Mouse (Mus musculus) midbrain, embryonic 11.5 days (tissue): ENCODE measurements around the gene Hnrnpu. TPM values are rescaled to one million over a fixed set of nuclear protein-coding genes. Genes with fewer than 3 reads are reported as not detected.
A peak's percentile ranks its signal among the peaks of the same experiment; 100 is the strongest.

Experiments
- ATAC-seq: fragments of 200-750 bp; cut with Nextera tagmentation; 2 replicates; pipeline ENCODE4 v1.8.0; 2017; ENCODE audit warnings: moderate TSS enrichment, moderate library complexity; ENCODE audit not compliant: low FRiP score
- DNase-seq: peaks from one replicate; pipeline ENCODE4 v3.0.0; 2015; ENCODE audit warnings: low spot score; ENCODE audit errors: missing footprints
- H3K27ac ChIP-seq: fragments of 300-500 bp; sonication (generic); 2 replicates; pipeline ENCODE4 v1.5.1; 2014; ENCODE audit warnings: low read depth, low read length
- H3K27me3 ChIP-seq: fragments of 300-500 bp; sonication (generic); 2 replicates; pipeline ENCODE4 v1.6.1; 2014; ENCODE audit warnings: mild to moderate bottlenecking, low read length, moderate library complexity, mixed read lengths; ENCODE audit not compliant: control insufficient read depth, insufficient read depth
- H3K36me3 ChIP-seq: fragments of 300-500 bp; sonication (generic); 2 replicates; pipeline ENCODE4 v1.6.1; 2014; ENCODE audit warnings: mild to moderate bottlenecking, low read length, moderate library complexity, mixed read lengths; ENCODE audit not compliant: control insufficient read depth, insufficient read depth
- H3K4me1 ChIP-seq: fragments of 300-500 bp; sonication (generic); 2 replicates; pipeline ENCODE4 v1.6.1; 2014; ENCODE audit warnings: low read length; ENCODE audit not compliant: control insufficient read depth, insufficient read depth
- H3K4me2 ChIP-seq: fragments of 300-500 bp; sonication (generic); 2 replicates; pipeline ENCODE4 v1.6.1; 2014; ENCODE audit warnings: mild to moderate bottlenecking, moderate library complexity
- H3K4me3 ChIP-seq: fragments of 300-500 bp; sonication (generic); 2 replicates; pipeline ENCODE4 v1.5.1; 2014; ENCODE audit warnings: low read depth, low read length
- H3K9ac ChIP-seq: fragments of 300-500 bp; sonication (generic); 2 replicates; pipeline ENCODE4 v1.6.1; 2014; ENCODE audit warnings: low read length
- H3K9me3 ChIP-seq: fragments of 300-500 bp; sonication (generic); 2 replicates; pipeline ENCODE4 v1.6.1; 2016; ENCODE audit warnings: low read length; ENCODE audit not compliant: control insufficient read depth
- WGBS: fragments of 180-500 bp; shearing (Covaris S2); extraction: QIAGEN DNeasy Blood & Tissue Kit; methylation state at CpG from one replicate; pipeline ENCODE4 v1.1.7; 2014; 5-methylcytosine and 5-hydroxymethylcytosine counted together
- polyA plus RNA-seq: library from polyadenylated mRNA; unstranded; fragments of >200 nt; fragmentation: Nextera tagmentation; extraction: Ambion mirVana; gene quantifications from 2 replicates; pipeline ENCODE4 v1.2.1, GENCODE M21; 2014

Gene Hnrnpu
- polyA plus RNA-seq: 899 and 946 TPM in 2 replicates

DNA sequence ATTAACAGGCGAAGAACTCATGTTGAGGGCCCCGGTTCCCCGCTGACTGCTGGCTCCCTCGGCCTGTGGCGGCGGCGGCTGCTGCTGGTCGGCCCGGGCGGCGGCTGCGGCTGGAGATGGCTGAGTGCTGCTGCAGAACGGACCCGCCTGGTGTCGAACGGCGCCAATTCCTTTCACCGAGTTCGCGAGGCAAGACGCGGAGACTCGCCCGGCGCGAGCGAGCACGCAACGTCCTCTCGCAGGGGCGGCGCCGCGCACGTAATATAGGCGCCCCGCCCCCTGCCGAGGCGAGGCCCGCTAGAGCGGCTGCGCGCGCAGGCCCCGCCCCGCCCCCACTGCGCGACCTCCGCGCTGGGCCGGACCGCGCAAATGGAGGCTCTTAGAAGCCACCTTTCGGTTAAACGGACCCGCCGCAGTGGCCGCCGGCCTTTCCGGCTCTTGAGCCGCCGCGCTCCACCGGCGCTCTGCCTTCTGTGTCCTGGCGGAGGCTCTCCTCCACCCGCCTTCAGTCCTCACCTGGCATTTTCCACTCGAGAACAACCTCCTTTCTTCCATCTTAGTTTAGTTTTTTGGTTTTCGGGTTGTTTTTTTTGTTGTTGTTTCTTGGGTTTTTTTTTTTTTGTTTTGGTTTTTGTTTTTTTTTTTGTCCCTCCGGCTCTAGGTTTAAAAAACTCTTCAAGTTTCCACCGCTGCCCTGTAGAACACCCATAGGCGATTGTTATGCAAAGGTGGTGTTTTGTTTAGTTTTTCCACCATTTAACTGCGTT, at the start of gene Hnrnpu:
Gene Hnrnpu, minus strand, starts transcription at position 247 of the 767 bp plus-strand sequence.
- Histone ChIP-seq H3K27ac (peak within 1 kb of the TSS; percentile 96), H3K4me1 (peaks cover 15% of the 10 kb centered on the region), H3K9me3 (no peaks in the 10 kb centered on the region), H3K36me3 (peaks cover 12% of the 10 kb centered on the region), H3K9ac (peak within 1 kb of the TSS; percentile 100), H3K4me2 (peak within 1 kb of the TSS; percentile 54), H3K27me3 (no peaks in the 10 kb centered on the region), H3K4me3 (peak within 1 kb of the TSS; percentile 93)
- peak; percentile 100 for DNase-seq
- ATAC-seq: peak; percentile 86
- WGBS: under 1% methylated on average over 73 of the region's 73 CpGs

DNA sequence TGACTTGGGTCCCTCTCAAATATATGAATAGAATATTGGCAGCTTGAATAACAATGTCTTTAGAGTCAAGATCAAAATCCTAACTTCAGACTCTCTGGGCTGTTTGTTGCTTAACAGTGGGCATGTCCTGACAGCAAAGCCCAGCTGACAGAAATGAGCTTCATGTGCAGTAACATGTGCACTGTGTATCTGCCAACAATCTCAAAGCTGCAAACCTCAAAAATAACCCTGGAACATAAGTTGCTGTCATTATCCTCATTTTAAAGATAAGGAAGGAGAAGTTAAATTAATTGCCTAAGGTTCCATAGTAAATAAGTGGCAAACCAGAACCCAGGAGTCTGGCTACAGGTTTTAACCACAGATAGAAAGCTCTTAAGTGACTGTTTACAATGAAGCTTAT, 44.6 kb upstream of the Hnrnpu start:
- H3K36me3 ChIP-seq: no peaks in the 10 kb centered on the region
- no peaks in the 10 kb centered on the region for H3K9me3 ChIP-seq
- H3K4me2 ChIP-seq: no peak overlapping the region
- no peaks in the 10 kb centered on the region for H3K27me3 ChIP-seq
- ATAC-seq (no peak), DNase-seq (no peak)
- no peak overlapping the region for H3K27ac ChIP-seq
- H3K4me1 ChIP-seq: no peaks in the 10 kb centered on the region
- H3K9ac ChIP-seq: no peak overlapping the region
- H3K4me3 ChIP-seq: no peak overlapping the region

DNA sequence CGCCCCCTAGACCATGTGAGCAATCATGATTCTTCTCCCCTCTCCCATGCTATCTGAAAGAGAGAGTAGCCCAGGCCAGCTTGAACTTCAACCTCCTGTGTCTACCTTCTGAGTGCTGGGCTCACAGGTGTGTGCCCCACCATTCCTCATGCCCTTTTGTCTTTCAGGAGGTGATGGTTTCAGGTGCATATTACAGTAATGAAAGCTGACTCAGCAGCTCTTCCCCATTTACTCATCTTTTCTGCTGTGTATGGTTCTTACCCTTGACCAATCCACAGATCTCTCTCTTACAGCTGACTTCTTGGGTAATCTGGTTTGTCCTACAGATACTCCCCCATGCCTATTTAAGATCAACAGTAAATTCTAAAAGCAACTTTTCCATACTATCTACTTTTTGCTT, 41.6 kb upstream of the Hnrnpu start:
- DNase-seq: no peak
- Histone ChIP-seq H3K4me3 (no peak overlapping the region), H3K4me1 (no peaks in the 10 kb centered on the region)

DNA sequence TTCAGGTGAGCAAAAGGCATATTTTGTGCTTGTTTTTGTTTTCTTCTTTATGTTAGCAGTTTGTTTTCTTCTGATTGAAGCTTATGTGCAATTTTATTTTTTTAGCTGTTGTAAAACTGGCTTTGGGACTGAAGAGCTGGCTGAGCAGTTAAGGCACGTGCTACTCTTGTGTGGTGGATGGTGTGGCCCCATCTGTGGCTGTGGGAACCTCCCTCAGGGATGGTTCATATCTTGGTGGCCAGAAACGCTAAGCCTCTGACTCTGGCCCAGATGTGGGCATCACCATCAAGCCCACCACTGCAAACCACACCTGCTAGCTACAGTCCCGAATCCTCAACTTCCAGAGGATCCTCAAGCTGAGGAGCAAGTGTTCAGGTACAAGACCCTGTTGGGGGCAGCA, 40.5 kb upstream of the Hnrnpu start:
- H3K36me3 ChIP-seq: no peaks in the 10 kb centered on the region
- H3K4me1 ChIP-seq: no peaks in the 10 kb centered on the region
- H3K4me3 ChIP-seq: no peak overlapping the region
- ATAC-seq: no peak
- no peak overlapping the region for H3K9ac ChIP-seq
- no peak overlapping the region for H3K27ac ChIP-seq
- H3K27me3 ChIP-seq: no peaks in the 10 kb centered on the region
- WGBS: 82% methylated on average over 3 of the region's 3 CpGs
- H3K9me3 ChIP-seq: no peaks in the 10 kb centered on the region
- DNase-seq: no peak
- no peak overlapping the region for H3K4me2 ChIP-seq

More for the DNA sequence above, 41.6 kb upstream of the Hnrnpu start:
- H3K9me3 ChIP-seq: no peaks in the 10 kb centered on the region
- no peak overlapping the region for H3K4me2 ChIP-seq
- H3K36me3 ChIP-seq: no peaks in the 10 kb centered on the region
- H3K27ac ChIP-seq: no peak overlapping the region
- ATAC-seq: no peak
- H3K9ac ChIP-seq: no peak overlapping the region
- WGBS: 87% methylated on average over 1 of the region's 1 CpGs
- H3K27me3 ChIP-seq: no peaks in the 10 kb centered on the region

DNA sequence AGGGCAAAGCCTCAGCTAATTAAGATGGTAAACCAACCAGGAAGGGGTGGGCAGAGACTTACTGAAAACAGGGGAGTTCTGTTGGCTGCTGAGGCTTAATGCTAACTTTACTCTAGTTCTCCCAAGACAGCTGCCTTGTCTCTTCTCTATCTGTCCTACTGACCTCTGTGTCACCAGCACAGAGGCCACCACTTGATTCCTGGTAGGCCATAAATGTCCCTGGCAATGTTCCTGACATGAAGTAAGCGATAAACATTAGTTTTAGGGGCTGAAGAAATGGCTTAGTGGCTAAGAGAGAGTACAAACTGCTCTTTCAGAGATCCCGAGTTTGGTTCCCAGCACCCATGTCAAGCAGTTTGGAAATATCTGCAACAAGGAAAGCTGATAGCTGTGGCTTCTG, 39.3 kb upstream of the Hnrnpu start:
- no peak overlapping the region for H3K4me3 ChIP-seq
- no peaks in the 10 kb centered on the region for H3K36me3 ChIP-seq
- no peaks in the 10 kb centered on the region for H3K4me1 ChIP-seq
- no peaks in the 10 kb centered on the region for H3K9me3 ChIP-seq
- ATAC-seq (no peak), DNase-seq (no peak)
- no peak overlapping the region for H3K27ac ChIP-seq
- WGBS: 94% methylated on average over 2 of the region's 2 CpGs
- H3K4me2 ChIP-seq: no peak overlapping the region
- H3K9ac ChIP-seq: no peak overlapping the region
- H3K27me3 ChIP-seq: no peaks in the 10 kb centered on the region

DNA sequence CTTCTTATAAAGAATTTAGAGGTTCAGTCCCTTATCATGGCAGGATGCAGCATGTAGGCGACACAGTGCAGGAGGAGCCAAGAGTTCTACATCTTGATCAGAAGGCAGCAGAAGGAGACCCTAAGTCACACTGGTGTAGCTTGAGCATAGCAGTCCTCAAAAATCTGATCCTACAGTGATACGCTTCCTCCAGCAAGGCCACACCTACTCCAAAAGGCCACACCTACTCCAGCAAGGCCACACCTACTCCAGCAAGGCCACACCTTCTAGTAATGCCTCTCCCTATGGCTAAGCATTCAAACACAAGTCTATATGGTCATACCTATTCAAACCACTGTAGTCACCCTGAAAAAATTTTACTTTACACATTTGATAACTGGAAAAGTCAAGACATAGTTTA, 38.5 kb upstream of the Hnrnpu start:
- ATAC-seq: no peak
- Histone ChIP-seq H3K36me3 (no peaks in the 10 kb centered on the region), H3K4me1 (no peaks in the 10 kb centered on the region), H3K4me2 (no peak overlapping the region), H3K4me3 (no peak overlapping the region), H3K27ac (no peak overlapping the region), H3K27me3 (no peaks in the 10 kb centered on the region), H3K9me3 (no peaks in the 10 kb centered on the region), H3K9ac (no peak overlapping the region)
- 85% methylated on average over 2 of the region's 2 CpGs for WGBS
- no peak for DNase-seq

DNA sequence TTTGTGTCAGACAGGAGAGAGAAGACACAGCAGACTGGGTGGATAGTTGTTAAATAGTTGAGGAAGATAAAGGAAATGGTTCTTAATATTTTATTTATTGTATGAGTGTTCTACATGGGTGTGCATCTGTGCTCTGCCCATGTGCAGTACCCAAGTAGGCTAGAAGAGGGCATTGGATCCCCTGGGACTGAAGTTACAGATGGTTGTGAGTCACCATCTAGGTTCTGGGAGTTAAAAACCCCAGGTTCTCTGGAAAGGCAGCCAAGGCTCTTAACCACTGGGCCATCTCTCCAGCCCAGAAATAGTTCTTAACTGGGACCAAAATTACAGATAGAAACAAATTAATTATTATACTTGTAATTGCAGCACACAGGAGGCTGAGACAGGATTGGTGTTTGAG, 37.8 kb upstream of the Hnrnpu start:
- Histone ChIP-seq H3K9ac (no peak overlapping the region), H3K27ac (no peak overlapping the region), H3K4me2 (no peak overlapping the region), H3K4me1 (no peaks in the 10 kb centered on the region), H3K36me3 (no peaks in the 10 kb centered on the region), H3K9me3 (no peaks in the 10 kb centered on the region), H3K4me3 (no peak overlapping the region), H3K27me3 (no peaks in the 10 kb centered on the region)
- DNase-seq: no peak
- ATAC-seq: no peak

DNA sequence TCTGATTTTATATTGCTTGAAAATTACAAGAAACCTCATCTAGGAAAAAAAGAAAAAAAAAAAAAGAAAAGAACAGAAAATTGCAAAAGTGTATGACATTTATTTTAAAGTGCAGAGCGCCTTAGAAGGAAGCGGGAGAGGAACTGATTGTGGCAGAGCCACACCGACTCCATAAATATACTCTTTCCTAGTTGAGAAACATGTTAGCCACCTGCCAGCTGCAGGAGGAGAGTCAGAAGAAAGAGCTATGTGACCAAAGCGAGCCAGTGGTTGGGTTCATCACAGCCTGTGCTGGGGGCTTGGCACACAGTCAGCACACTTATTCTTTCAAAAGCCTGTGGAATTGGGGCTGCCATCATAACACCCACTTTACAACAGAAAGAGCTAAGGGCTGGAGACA, 35.1 kb upstream of the Hnrnpu start:
- H3K4me3 ChIP-seq: no peak overlapping the region
- no peak overlapping the region for H3K27ac ChIP-seq
- DNase-seq (no peak), ATAC-seq (no peak)
- H3K36me3 ChIP-seq: no peaks in the 10 kb centered on the region
- no peaks in the 10 kb centered on the region for H3K9me3 ChIP-seq
- H3K4me1 ChIP-seq: peaks cover 3% of the 10 kb centered on the region; the same call in 1 of the 2 replicates
- H3K4me2 ChIP-seq: no peak overlapping the region
- 89% methylated on average over 4 of the region's 4 CpGs for WGBS
- H3K9ac ChIP-seq: no peak overlapping the region
- no peaks in the 10 kb centered on the region for H3K27me3 ChIP-seq

DNA sequence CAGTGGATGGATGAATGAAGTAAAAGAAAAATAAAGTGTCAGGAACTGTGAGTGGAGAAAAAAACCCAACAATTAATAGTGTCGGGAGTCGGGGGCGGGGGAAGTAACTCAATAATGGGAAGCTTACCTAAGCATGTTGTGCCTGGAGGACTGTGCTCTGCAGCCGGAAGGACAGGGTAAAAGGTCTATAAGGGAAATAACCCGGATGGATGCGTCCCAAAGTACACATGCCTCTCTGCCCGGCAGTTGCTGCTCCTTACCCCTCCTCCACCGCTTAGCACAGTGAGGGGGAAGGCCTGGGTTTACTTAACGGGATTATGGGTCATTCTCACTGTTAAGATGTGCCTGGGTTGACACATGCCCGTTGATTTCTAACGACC, 31.7 kb upstream of the Hnrnpu start:
- no peaks in the 10 kb centered on the region for H3K27me3 ChIP-seq
- peak overlapping the region; percentile 74 for H3K4me2 ChIP-seq
- peak overlapping the region; percentile 42 for H3K4me3 ChIP-seq
- no peak overlapping the region; the same call in 1 of the 2 replicates for H3K27ac ChIP-seq
- no peak for DNase-seq
- no peaks in the 10 kb centered on the region for H3K36me3 ChIP-seq
- peak; percentile 88 for ATAC-seq
- H3K9me3 ChIP-seq: no peaks in the 10 kb centered on the region
- 2% methylated on average over 11 of the region's 11 CpGs for WGBS
- peaks cover 3% of the 10 kb centered on the region; the same call in 1 of the 2 replicates for H3K4me1 ChIP-seq
- peak overlapping the region; percentile 73 for H3K9ac ChIP-seq
